Mouse (Mus musculus): ENCODE data around the gene Vmn2r57.
A peak's percentile ranks its signal among the peaks of the same experiment; 100 is the strongest.
"Not testable (repeated sequence)": the region's sequence is repeated elsewhere in the genome, so short reads cannot be mapped to it uniquely, and the experiment has no call there.

The Vmn2r57 gene

GRCm38 (mm10) chr7:41448596-41448995 lies at the start of gene Vmn2r57:
Gene Vmn2r57 (minus strand): TSS chr7:41448696.
- not testable (repeated sequence) for DNase-seq (ENCODE audit: low read depth, low spot score)

DNA sequence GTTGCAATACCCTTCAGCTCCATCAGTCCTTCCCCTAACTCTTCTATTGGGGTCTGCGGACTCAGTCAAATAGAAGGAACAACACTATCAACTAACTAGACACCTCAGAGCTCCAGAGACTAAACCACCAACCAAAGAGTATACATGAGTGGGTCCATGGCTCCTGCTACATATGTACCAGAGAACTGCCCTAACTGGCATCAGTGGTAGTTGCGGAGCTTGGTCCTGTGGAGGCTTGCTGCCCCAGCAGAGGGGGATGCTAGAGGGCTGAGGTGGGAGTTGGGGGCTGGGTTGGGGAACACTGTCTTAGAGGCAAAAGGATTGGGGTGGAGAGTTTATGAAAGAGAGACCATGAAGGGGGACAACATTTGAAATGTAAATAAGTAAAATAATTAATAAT lies 49.4 kb upstream of the Vmn2r57 start:
- no peak for DNase-seq (ENCODE audit: low read depth, low spot score)

DNA sequence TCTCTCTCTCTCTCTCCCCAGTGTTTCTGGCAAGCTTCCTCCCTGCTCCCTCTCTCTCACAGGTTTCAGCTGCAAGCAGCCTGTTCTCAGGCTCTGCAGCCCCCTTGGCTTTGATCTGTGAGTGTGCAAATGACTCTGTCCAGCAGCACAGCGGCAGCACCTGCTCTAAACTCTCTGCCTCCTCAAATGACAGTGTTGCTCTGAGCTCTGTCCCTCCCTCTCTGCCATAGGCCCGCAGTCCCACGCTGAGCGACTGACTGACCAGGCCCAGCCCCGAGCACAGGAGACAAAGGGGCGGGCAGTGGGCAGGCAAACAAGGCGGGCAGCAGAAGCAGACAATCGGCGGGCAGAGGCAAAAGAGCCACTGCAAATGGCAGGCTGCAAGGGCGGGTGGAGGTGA lies 3.4 kb upstream of the Vmn2r57 start:
- peak; percentile 0 for DNase-seq (ENCODE audit: low read depth, low spot score)

DNA sequence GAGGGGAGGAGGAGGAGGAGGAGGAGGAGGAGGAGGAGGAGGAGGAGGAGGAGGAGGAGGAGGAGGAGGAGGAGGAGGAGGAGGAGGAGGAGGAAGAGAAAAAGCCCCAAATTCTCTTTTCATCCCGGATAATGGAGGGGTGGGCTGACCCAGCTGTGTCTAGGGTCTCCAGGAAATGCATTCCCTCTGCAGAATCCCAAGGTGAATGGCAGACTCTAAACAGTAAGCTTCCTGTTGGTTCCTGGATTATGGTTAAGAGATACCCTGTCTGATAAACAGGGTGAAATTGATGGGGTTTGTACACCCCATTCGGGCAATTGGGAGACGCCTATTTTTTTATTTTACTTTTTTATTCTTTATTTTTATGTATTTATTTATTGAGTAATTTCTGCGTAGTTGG lies 54.4 kb downstream of the Vmn2r57 start:
- no peak for DNase-seq (ENCODE audit: low read depth, low spot score)

- peak; percentile 91 for DNase-seq (ENCODE audit: low read depth, low spot score)
Measured at GRCm38 (mm10) chr7:41393048-41393971, 55.2 kb downstream of the Vmn2r57 start, which contains the start of gene AI987944. Gene AI987944 (minus strand): TSS chr7:41393379.

Measured in forelimb bud, embryonic 11.5 days (tissue).